Mouse (Mus musculus) cerebellum, postnatal 36 days (tissue): ENCODE data around the gene Edaradd.

Experiments
- DNase-seq, 2 experiments: peaks; one replicate each; pipeline ENCODE4 v3.0.0; 2021 to 2022; ENCODE audit warnings: mixed read lengths in 2 of 2

The Edaradd gene

GRCm38 (mm10) chr13:12460443-12460842 is 59.8 kb downstream of the Edaradd start:
- DNase-seq: peak; percentile 51 to 52

- no peak for DNase-seq
Measured at GRCm38 (mm10) chr13:12456711-12457110, 63.5 kb downstream of the Edaradd start.

GRCm38 (mm10) chr13:12454686-12455390 is 65.4 kb downstream of the Edaradd start:
- no peak for DNase-seq

GRCm38 (mm10) chr13:12453150-12453549 is 67.1 kb downstream of the Edaradd start:
- DNase-seq: peak; percentile 46 to 50

- no peak for DNase-seq
Measured at GRCm38 (mm10) chr13:12442008-12442587, 78.1 kb downstream of the Edaradd start.

GRCm38 (mm10) chr13:12440813-12441212 is 79.4 kb downstream of the Edaradd start:
- DNase-seq: no peak

GRCm38 (mm10) chr13:12439586-12439985 is 80.7 kb downstream of the Edaradd start:
- DNase-seq: no peak

GRCm38 (mm10) chr13:12433843-12434242 is 86.4 kb downstream of the Edaradd start:
- DNase-seq: no peak

- no peak for DNase-seq
Measured at GRCm38 (mm10) chr13:12428556-12428955, 91.7 kb downstream of the Edaradd start.
